Mouse (Mus musculus) cerebellum, adult 2 months (tissue): ENCODE data around the gene Mfap1a. TPM values are rescaled to one million over a fixed set of nuclear protein-coding genes. Genes with fewer than 3 reads are reported as not detected.
"Not testable (repeated sequence)": the region's sequence is repeated elsewhere in the genome, so short reads cannot be mapped to it uniquely, and the experiment has no call there.

Experiments used
- DNase-seq, 2 experiments: peaks; one replicate each; pipeline ENCODE4 v3.0.0; 2021
- H3K27ac ChIP-seq: fragments of 200-500 bp; 2 replicates; pipeline ENCODE4 v1.5.1; 2012; ENCODE audit warnings: low read length, control low read depth, inconsistent platforms; ENCODE audit not compliant: insufficient read depth
- H3K27me3 ChIP-seq: fragments of 200-500 bp; 2 replicates; pipeline ENCODE4 v1.6.1; 2012; ENCODE audit warnings: inconsistent platforms, mild to moderate bottlenecking, low read length, moderate library complexity; ENCODE audit not compliant: control insufficient read depth, insufficient read depth
- H3K4me1 ChIP-seq: fragments of 200-500 bp; 2 replicates; pipeline ENCODE4 v1.6.1; 2011; ENCODE audit warnings: low read length; ENCODE audit not compliant: control insufficient read depth, insufficient read depth
- H3K4me3 ChIP-seq: fragments of 200-500 bp; replicated peaks from 2 replicates; pipeline ENCODE3; 2011; ENCODE audit warnings: mild to moderate bottlenecking, low read depth, low read length, control low read depth; ENCODE audit not compliant: insufficient read depth
- CTCF ChIP-seq: fragments of 200-500 bp; IDR thresholded peaks from 2 replicates; pipeline ENCODE4 v1.5.1; 2011; ENCODE audit warnings: low read depth, mild to moderate bottlenecking, control low read depth, low read length, moderate library complexity, borderline replicate concordance; ENCODE audit not compliant: insufficient read depth
- POLR2A ChIP-seq: fragments of 200-500 bp; IDR thresholded peaks from 2 replicates; pipeline ENCODE4 v1.6.1; 2011; ENCODE audit warnings: low read length, control low read depth, borderline replicate concordance; ENCODE audit not compliant: insufficient read depth
- WGBS: fragments of 180-500 bp; shearing (Covaris S2); methylation state at CpG from one replicate; pipeline ENCODE4 v1.1.7; 2018; 5-methylcytosine and 5-hydroxymethylcytosine counted together
- polyA plus RNA-seq: library from polyadenylated mRNA; depleted of rRNA; stranded (reverse); fragments of >200 nt; gene quantifications from 2 replicates; pipeline ENCODE4 v1.2.3, GENCODE M21; 2012

Mfap1a gene
- polyA plus RNA-seq, 1 experiment: 19.5 TPM

DNA sequence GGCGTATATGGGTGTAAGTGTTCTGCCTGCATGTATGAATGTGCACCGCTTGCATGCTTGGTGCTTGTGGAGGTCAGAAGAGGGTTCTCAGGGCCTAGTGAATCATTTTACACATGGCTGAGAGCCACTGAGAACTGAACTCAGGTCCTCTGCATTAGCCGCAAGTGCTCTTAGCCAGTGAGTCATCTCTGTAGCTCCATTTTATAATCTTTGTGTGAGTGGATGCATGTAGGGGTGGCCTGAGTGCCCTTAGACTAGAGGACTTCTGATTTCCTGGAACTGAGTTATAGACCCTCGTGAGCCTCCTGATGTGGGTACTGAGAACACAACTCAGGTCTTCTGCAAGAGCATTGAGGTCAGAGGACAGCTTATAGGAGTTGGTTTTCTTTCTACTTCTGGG, 7.7 kb upstream of the Mfap1a start:
- Histone ChIP-seq H3K27ac (no peak overlapping the region), H3K4me1 (no peaks in the 10 kb centered on the region), H3K4me3 (no peak overlapping the region), H3K27me3 (no peaks in the 10 kb centered on the region)
- WGBS: 90% methylated on average over 4 of the region's 4 CpGs
- no peak for DNase-seq
- TF ChIP-seq CTCF (no peak), POLR2A (no peak)

GRCm38 (mm10) chr2:121512991-121513765, 6.7 kb upstream of the Mfap1a start:
- H3K4me1 ChIP-seq, H3K27ac ChIP-seq, DNase-seq, H3K27me3 ChIP-seq, H3K4me3 ChIP-seq: not testable (repeated sequence)
- 92% methylated on average over 5 of the region's 5 CpGs for WGBS

DNA sequence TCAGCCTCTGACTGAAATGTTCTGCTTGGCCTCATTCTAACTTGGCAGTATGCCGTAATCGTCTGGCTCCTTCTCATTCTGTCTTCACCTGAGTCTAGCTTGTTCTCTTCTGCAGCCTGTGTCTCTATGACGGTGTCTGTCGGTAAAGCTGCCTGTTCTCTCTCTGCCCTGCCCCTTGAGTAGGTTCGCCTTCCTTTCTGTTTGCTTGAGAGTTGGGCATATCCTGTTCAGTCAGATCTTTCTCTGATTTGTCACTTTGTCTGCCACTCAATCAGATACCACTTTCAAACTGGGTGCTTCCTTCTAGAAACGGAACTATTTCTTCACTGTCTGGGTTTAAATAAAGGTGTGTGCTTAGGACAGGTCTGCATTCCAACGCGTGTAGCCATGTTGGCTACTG, 4.9 kb upstream of the Mfap1a start:
- TF ChIP-seq POLR2A: no peak
- TF ChIP-seq CTCF: no peak
- no peaks in the 10 kb centered on the region for H3K27me3 ChIP-seq
- DNase-seq: no peak
- no peaks in the 10 kb centered on the region; the same call in 1 of the 2 replicates for H3K4me1 ChIP-seq
- H3K4me3 ChIP-seq: no peak overlapping the region
- 90% methylated on average over 8 of the region's 8 CpGs for WGBS
- no peak overlapping the region for H3K27ac ChIP-seq

GRCm38 (mm10) chr2:121509584-121509983, 3.1 kb upstream of the Mfap1a start:
- Histone ChIP-seq H3K27ac (no peak overlapping the region), H3K4me3 (peak overlapping the region; percentile 44), H3K4me1 (no peaks in the 10 kb centered on the region; the same call in 1 of the 2 replicates), H3K27me3 (no peaks in the 10 kb centered on the region)
- 29% methylated on average over 16 of the region's 16 CpGs for WGBS
- DNase-seq: peak; percentile 12 to 21
- no peak for TF ChIP-seq POLR2A
- TF ChIP-seq CTCF: no peak

DNA sequence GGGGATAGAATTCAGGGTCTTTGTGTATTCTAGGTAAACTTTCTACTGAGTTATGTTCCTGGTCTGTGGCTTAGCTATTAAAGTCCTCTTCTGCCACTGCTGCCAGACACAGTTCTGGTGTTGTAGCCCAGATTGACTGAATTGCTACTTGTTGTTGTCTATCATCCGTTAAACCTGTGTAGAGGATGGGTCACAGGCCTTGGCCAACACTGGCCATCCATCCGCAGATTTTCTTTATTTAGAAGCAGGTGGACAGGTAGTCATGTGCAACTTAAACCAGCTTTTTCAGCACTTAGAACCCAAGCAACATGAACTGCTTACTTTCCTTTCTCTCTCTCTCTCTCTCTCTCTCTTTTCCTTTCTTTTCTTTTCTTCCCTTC, 1.5 kb upstream of the Mfap1a start:
- H3K4me3 ChIP-seq: no peak overlapping the region
- no peaks in the 10 kb centered on the region; the same call in 1 of the 2 replicates for H3K4me1 ChIP-seq
- no peak for DNase-seq
- no peaks in the 10 kb centered on the region for H3K27me3 ChIP-seq
- TF ChIP-seq POLR2A (no peak), CTCF (no peak)
- H3K27ac ChIP-seq: no peak overlapping the region
- 75% methylated on average over 2 of the region's 2 CpGs for WGBS

- DNase-seq: no peak
- peak overlapping the region; percentile 77 for H3K4me3 ChIP-seq
- no peak overlapping the region for H3K27ac ChIP-seq
- no peaks in the 10 kb centered on the region; the same call in 1 of the 2 replicates for H3K4me1 ChIP-seq
- TF ChIP-seq POLR2A (no peak), CTCF (no peak)
- no peaks in the 10 kb centered on the region for H3K27me3 ChIP-seq
- WGBS: 5% methylated on average over 12 of the region's 12 CpGs
Measured at GRCm38 (mm10) chr2:121507173-121507950, 897 bp upstream of the Mfap1a start.

GRCm38 (mm10) chr2:121501550-121501949, 4.9 kb downstream of the Mfap1a start:
- H3K4me3 ChIP-seq, H3K27me3 ChIP-seq, H3K4me1 ChIP-seq, H3K27ac ChIP-seq, DNase-seq: not testable (repeated sequence)
- 83% methylated on average over 3 of the region's 6 CpGs for WGBS

DNA sequence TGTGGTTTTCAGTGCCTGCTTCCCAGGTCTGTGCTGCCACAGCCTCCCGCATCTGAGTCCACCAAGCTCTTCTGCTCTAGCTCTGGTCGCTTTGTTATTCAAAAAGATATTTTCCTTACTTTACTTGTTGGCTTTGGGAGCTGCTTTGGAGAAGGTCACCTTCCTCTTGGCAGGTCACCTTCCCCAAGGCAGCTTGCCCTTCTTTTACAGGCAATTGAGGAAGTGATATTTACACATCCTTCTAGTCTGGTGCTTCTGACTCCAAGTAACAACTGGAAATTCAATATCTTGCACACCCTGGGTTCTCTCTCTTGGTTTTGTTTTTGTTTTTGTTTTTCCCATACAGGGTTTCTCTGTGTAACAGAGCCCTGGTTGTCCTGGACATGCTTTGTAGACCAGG, 22.1 kb downstream of the Mfap1a start:
- H3K27me3 ChIP-seq, H3K4me3 ChIP-seq, H3K27ac ChIP-seq, DNase-seq, H3K4me1 ChIP-seq: not testable (repeated sequence)
- WGBS: 80% methylated on average over 2 of the region's 2 CpGs
